Mouse (Mus musculus) kidney, postnatal 0 days (tissue): ENCODE data around the gene Txn1. TPM values are rescaled to one million over a fixed set of nuclear protein-coding genes. Genes with fewer than 3 reads are reported as not detected.

Experiments
- ATAC-seq: fragments of 200-750 bp; cut with Nextera tagmentation; replicated peaks from 2 replicates; pipeline ENCODE4 v1.8.0; 2017; ENCODE audit warnings: low read depth, moderate number of reproducible peaks, moderate TSS enrichment, moderate library complexity; ENCODE audit not compliant: low FRiP score
- DNase-seq: peaks from one replicate; pipeline ENCODE4 v3.0.0-alpha.2; 2016; ENCODE audit warnings: low spot score
- H3K27ac ChIP-seq: fragments of 300-500 bp; sonication (generic); 2 replicates; pipeline ENCODE4 v1.5.1; 2014; ENCODE audit warnings: mild to moderate bottlenecking
- H3K27me3 ChIP-seq: fragments of 300-500 bp; sonication (generic); 2 replicates; pipeline ENCODE4 v1.6.1; 2014; ENCODE audit warnings: low read length, mixed read lengths; ENCODE audit not compliant: insufficient read depth
- H3K36me3 ChIP-seq: fragments of 300-500 bp; sonication (generic); 2 replicates; pipeline ENCODE4 v1.6.1; 2014; ENCODE audit warnings: low read length, mixed read lengths; ENCODE audit not compliant: insufficient read depth
- H3K4me1 ChIP-seq: fragments of 300-500 bp; sonication (generic); replicated peaks from 2 replicates; pipeline ENCODE4 v1.6.1; 2014; ENCODE audit warnings: antibody characterized with exemption, low read length, mixed read lengths; ENCODE audit not compliant: insufficient read depth
- H3K4me2 ChIP-seq: fragments of 300-500 bp; sonication (generic); 2 replicates; pipeline ENCODE4 v1.6.1; 2014; ENCODE audit warnings: mild to moderate bottlenecking, low read length, moderate library complexity, mixed read lengths
- H3K4me3 ChIP-seq: fragments of 300-500 bp; sonication (generic); replicated peaks from 2 replicates; pipeline ENCODE4 v1.5.1; 2014; ENCODE audit warnings: low read depth, low read length
- H3K9ac ChIP-seq: fragments of 300-500 bp; sonication (generic); 2 replicates; pipeline ENCODE4 v1.6.1; 2014; ENCODE audit warnings: low read depth, low read length
- H3K9me3 ChIP-seq: fragments of 300-500 bp; sonication (generic); replicated peaks from 2 replicates; pipeline ENCODE4 v1.6.1; 2016; ENCODE audit warnings: low read length, inconsistent platforms, mixed read lengths
- CTCF ChIP-seq: IDR thresholded peaks from 2 replicates; pipeline ENCODE4 v1.5.1; 2016; ENCODE audit warnings: antibody characterized with exemption, low read depth, mild to moderate bottlenecking, moderate library complexity
- WGBS: fragments of 180-500 bp; shearing (Covaris S2); extraction: QIAGEN DNeasy Blood & Tissue Kit; methylation state at CpG from one replicate; pipeline ENCODE4 v1.1.7; 2014; 5-methylcytosine and 5-hydroxymethylcytosine counted together
- polyA plus RNA-seq: library from polyadenylated mRNA; unstranded; fragments of >200 nt; fragmentation: Nextera tagmentation; extraction: Ambion mirVana; gene quantifications from 2 replicates; pipeline ENCODE4 v1.2.1, GENCODE M21; 2015

Txn1 gene
- 483 and 497 TPM in 2 replicates for polyA plus RNA-seq

DNA sequence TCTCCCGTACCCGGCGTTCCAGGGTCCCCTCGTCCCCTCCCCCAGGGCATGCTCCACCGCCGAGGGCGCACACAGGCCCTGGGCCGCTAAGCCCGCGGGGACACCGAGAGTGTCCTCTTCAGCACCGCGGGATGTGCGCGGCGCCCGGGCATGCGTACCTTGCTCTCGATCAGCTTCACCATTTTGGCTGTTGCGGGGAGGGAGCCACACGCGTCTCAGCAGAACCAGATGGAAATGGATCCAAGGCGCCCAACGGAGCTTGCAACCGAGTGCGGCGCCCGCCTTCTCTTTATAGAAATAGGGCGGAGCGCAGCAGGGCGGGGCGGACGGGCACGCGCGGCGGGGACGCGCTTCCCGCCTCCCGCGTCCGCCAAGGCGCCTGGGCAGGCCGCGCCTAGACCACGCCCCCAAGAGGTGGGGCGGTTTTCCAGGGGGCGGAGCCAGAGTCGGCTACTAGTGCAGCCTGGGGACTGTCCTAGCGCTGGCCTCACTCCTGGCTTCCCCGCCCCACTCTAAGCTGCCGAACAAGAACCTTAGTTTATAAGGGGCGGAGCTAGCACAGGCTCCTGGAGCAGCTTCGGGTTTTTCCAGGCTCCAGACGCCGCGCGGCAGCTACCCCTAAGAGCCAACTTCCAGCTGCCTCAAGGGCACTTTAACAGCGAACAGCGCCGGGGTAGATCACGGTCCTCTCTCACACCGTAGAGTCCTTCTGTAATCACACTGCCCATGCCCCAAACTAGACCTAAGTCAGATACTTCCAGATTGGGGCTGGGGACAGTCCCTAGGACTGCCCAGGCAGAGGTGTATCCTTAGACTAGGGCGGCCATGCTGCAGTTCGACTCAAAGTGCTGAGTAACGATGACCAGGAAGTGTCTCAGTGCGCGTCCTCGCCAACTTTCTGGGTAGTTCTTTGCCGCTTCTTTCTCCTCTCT is at the start of gene Txn1:
Gene Txn1, minus strand, starts transcription at position 383 of the 932 bp plus-strand sequence.
- H3K9ac ChIP-seq = peak within 1 kb of the TSS; percentile 87
- peaks cover 14% of the 10 kb centered on the region for H3K4me1 ChIP-seq
- TF ChIP-seq CTCF = peak; percentile 3; the same call in 1 of the 2 replicates
- H3K27me3 ChIP-seq = no peaks in the 10 kb centered on the region
- peaks cover 5% of the 10 kb centered on the region; the same call in 1 of the 2 replicates for H3K36me3 ChIP-seq
- WGBS = under 1% methylated on average over 69 of the region's 71 CpGs
- no peaks in the 10 kb centered on the region for H3K9me3 ChIP-seq
- DNase-seq = peak; percentile 100
- peak within 1 kb of the TSS; percentile 72 for H3K4me2 ChIP-seq
- ATAC-seq = peak; percentile 97
- peak within 1 kb of the TSS; percentile 96 for H3K27ac ChIP-seq
- peak within 1 kb of the TSS; percentile 81 for H3K4me3 ChIP-seq

DNA sequence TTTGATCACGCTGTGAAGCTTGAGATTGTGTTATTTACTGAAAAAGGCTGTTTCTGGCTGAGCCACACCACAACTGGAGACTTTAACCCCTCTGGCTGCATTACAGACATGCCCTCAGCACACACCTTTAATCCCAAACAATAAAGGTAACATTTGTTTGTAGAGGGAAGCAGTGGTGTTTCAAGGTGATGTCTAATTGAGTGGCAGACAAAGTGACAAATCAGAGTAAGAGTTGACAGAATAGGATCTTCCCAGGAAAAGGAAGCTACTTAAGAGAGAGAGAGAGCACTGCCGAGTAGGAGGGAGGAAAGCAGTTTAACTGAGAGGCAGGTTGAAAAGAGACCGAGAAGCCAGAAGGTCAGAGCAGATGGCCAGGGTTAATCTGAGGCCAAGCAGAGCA is 47.3 kb upstream of the Txn1 start:
- WGBS = 55% methylated on average over 3 of the region's 3 CpGs
- H3K9me3 ChIP-seq = no peaks in the 10 kb centered on the region
- H3K27ac ChIP-seq = no peak overlapping the region
- no peak overlapping the region for H3K4me2 ChIP-seq
- no peaks in the 10 kb centered on the region for H3K4me1 ChIP-seq
- ATAC-seq (no peak), DNase-seq (no peak)
- no peak overlapping the region for H3K9ac ChIP-seq
- no peaks in the 10 kb centered on the region for H3K27me3 ChIP-seq
- no peak for TF ChIP-seq CTCF
- no peak overlapping the region for H3K4me3 ChIP-seq
- H3K36me3 ChIP-seq = no peaks in the 10 kb centered on the region

DNA sequence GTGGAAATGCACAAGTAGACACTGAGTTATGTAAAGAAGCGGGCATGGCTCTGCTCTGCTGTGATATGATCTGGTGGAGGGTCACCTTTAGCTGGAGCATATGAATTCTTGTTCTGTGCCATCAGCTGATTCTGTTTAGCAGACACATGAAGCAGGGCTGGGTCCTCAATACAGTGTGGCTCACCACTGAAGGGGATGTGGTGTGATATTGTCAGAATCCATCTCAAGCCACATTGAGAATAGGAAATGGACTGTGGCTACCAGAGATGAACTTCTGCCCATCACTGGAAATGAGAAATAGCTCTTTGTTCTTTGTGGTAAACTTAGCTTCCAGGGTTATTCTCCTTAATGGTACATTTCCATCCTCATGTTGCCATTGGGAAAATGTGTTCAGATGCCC is 35.2 kb upstream of the Txn1 start:
- Histone ChIP-seq H3K4me3 (no peak overlapping the region), H3K36me3 (no peaks in the 10 kb centered on the region), H3K4me2 (no peak overlapping the region), H3K9me3 (no peaks in the 10 kb centered on the region), H3K4me1 (no peaks in the 10 kb centered on the region), H3K9ac (no peak overlapping the region), H3K27me3 (no peaks in the 10 kb centered on the region), H3K27ac (no peak overlapping the region)
- no peak for DNase-seq
- no peak for ATAC-seq
- TF ChIP-seq CTCF = no peak
- 100% methylated on average over 1 of the region's 1 CpGs for WGBS

GRCm38 (mm10) chr4:57974400-57975117 is 18.3 kb upstream of the Txn1 start:
- TF ChIP-seq CTCF = no peak
- no peaks in the 10 kb centered on the region for H3K9me3 ChIP-seq
- ATAC-seq (no peak), DNase-seq (no peak)
- 87% methylated on average over 6 of the region's 6 CpGs for WGBS
- H3K4me2 ChIP-seq = no peak overlapping the region
- no peaks in the 10 kb centered on the region for H3K27me3 ChIP-seq
- no peaks in the 10 kb centered on the region for H3K4me1 ChIP-seq
- no peak overlapping the region for H3K4me3 ChIP-seq
- H3K9ac ChIP-seq = no peak overlapping the region
- no peak overlapping the region for H3K27ac ChIP-seq
- no peaks in the 10 kb centered on the region for H3K36me3 ChIP-seq

GRCm38 (mm10) chr4:57973592-57974268 is 17.5 kb upstream of the Txn1 start:
- no peak overlapping the region for H3K4me3 ChIP-seq
- no peaks in the 10 kb centered on the region for H3K36me3 ChIP-seq
- no peak overlapping the region for H3K27ac ChIP-seq
- H3K4me1 ChIP-seq = no peaks in the 10 kb centered on the region
- ATAC-seq (no peak), DNase-seq (no peak)
- 77% methylated on average over 6 of the region's 6 CpGs for WGBS
- TF ChIP-seq CTCF = no peak
- H3K27me3 ChIP-seq = no peaks in the 10 kb centered on the region
- no peaks in the 10 kb centered on the region for H3K9me3 ChIP-seq
- no peak overlapping the region for H3K9ac ChIP-seq
- no peak overlapping the region for H3K4me2 ChIP-seq

- no peak overlapping the region for H3K4me3 ChIP-seq
- H3K27me3 ChIP-seq = no peaks in the 10 kb centered on the region
- no peak for TF ChIP-seq CTCF
- DNase-seq = no peak
- H3K9ac ChIP-seq = no peak overlapping the region
- no peaks in the 10 kb centered on the region for H3K36me3 ChIP-seq
- H3K27ac ChIP-seq = no peak overlapping the region
- H3K9me3 ChIP-seq = no peaks in the 10 kb centered on the region
- no peaks in the 10 kb centered on the region for H3K4me1 ChIP-seq
- no peak overlapping the region for H3K4me2 ChIP-seq
- ATAC-seq = no peak
Observed at GRCm38 (mm10) chr4:57970285-57970684, 14.1 kb upstream of the Txn1 start.
